Mouse (Mus musculus) C2C12 (cell line): Measurements from ENCODE around the gene Socs3. TPM values are rescaled to one million over a fixed set of nuclear protein-coding genes. Genes with fewer than 3 reads are reported as not detected.

ENCODE experiments used
- H3K27me3 ChIP-seq: one replicate; pipeline ENCODE4 v1.6.1; 2011; ENCODE audit not compliant: control insufficient read depth, insufficient read depth, insufficient read length
- H3K36me3 ChIP-seq: one replicate; pipeline ENCODE4 v1.6.1; 2011; ENCODE audit not compliant: control insufficient read depth, insufficient read depth
- H3K4me3 ChIP-seq: one replicate; pipeline ENCODE4 v1.5.1; 2011; ENCODE audit warnings: mild to moderate bottlenecking, control low read depth; ENCODE audit not compliant: poor library complexity, insufficient read depth, severe bottlenecking
- H3K79me2 ChIP-seq: one replicate; pipeline ENCODE4 v1.6.1; 2011; ENCODE audit not compliant: control insufficient read depth, insufficient read depth
- H3K79me3 ChIP-seq: one replicate; pipeline ENCODE4 v1.6.1; 2011; ENCODE audit warnings: low read depth, control low read depth
- H3ac ChIP-seq: one replicate; pipeline ENCODE3; 2011; ENCODE audit warnings: low read depth; ENCODE audit not compliant: control insufficient read depth, insufficient read length
- CEBPB ChIP-seq: IDR thresholded peaks from one replicate; pipeline ENCODE4 v1.6.1; 2011; ENCODE audit warnings: low read depth, mild to moderate bottlenecking, control low read depth, moderate library complexity
- CTCF ChIP-seq: IDR thresholded peaks from one replicate; pipeline ENCODE4 v1.5.1; 2011; ENCODE audit not compliant: control insufficient read depth, insufficient read depth, insufficient read length
- FOSL1 ChIP-seq: IDR thresholded peaks from one replicate; pipeline ENCODE4 v1.8.0; 2011; ENCODE audit warnings: mild to moderate bottlenecking, low read length; ENCODE audit not compliant: poor library complexity, insufficient read depth, severe bottlenecking
- MAX ChIP-seq: IDR thresholded peaks from one replicate; pipeline ENCODE4 v1.6.1; 2011; ENCODE audit warnings: mild to moderate bottlenecking, control low read depth
- MYOD1 ChIP-seq: IDR thresholded peaks from one replicate; pipeline ENCODE4 v1.6.1; 2011; ENCODE audit warnings: low read depth; ENCODE audit not compliant: control insufficient read depth, insufficient read length
- MYOG ChIP-seq: IDR thresholded peaks from one replicate; pipeline ENCODE4 v1.6.1; 2011; ENCODE audit not compliant: control insufficient read depth, insufficient read length; ENCODE audit errors: extremely low read depth
- USF1 ChIP-seq: IDR thresholded peaks from one replicate; pipeline ENCODE4 v1.6.1; 2011; ENCODE audit warnings: low read depth, mild to moderate bottlenecking, control low read depth, moderate library complexity
- long read RNA-seq, 2 experiments: library from polyadenylated mRNA; unstranded; transcript quantifications; one replicate each; pipeline ENCODE4 v2.0.0; 2019 to 2020
- polyA plus RNA-seq: library from polyadenylated mRNA; unstranded; fragments of >200 nt; fragmentation: generic; extraction: Trizol; gene quantifications from one replicate; pipeline ENCODE4 v1.2.1, GENCODE M21; 2012; ENCODE audit warnings: missing spikeins

The Socs3 gene
- polyA plus RNA-seq = 12.5 TPM
- long read RNA-seq, experiment 1, transcript Socs3-201 (2 exons, 2,552 nt) = major isoform, 28 of 35 reads
- long read RNA-seq, experiment 1, partial matches to known transcripts = 0 of 35 reads
- long read RNA-seq, experiment 1, other reads (novel, unspliced or antisense) = 7 of 35 reads
- long read RNA-seq, experiment 2, transcript Socs3-201 (2 exons, 2,552 nt) = major isoform, 375 of 382 reads
- long read RNA-seq, experiment 2, partial matches to known transcripts = 3 of 382 reads
- long read RNA-seq, experiment 2, other reads (novel, unspliced or antisense) = 4 of 382 reads

- peaks cover 28% of the 10 kb centered on the region for H3K36me3 ChIP-seq
- no peaks in the 10 kb centered on the region for H3K27me3 ChIP-seq
- H3K4me3 ChIP-seq = peak within 1 kb of the TSS; percentile 96
- H3K79me2 ChIP-seq = peaks cover 38% of the 10 kb centered on the region
- H3ac ChIP-seq = peak within 1 kb of the TSS; percentile 80
- TF ChIP-seq USF1 (no peak), CEBPB (no peak), CTCF (peak; percentile 85), MAX (no peak), MYOG (no peak), FOSL1 (no peak)
- peaks cover 34% of the 10 kb centered on the region for H3K79me3 ChIP-seq
Observed at GRCm38 (mm10) chr11:117969945-117970872, at the start of gene Socs3. Gene Socs3, minus strand, starts transcription at chr11:117970047.

- Histone ChIP-seq H3K36me3 (peaks cover 78% of the 10 kb centered on the region), H3K79me3 (peaks cover 47% of the 10 kb centered on the region), H3K27me3 (no peaks in the 10 kb centered on the region), H3K4me3 (no peak overlapping the region), H3K79me2 (peaks cover 88% of the 10 kb centered on the region), H3ac (no peak overlapping the region)
- TF ChIP-seq CEBPB (no peak), MYOD1 (no peak), CTCF (no peak), USF1 (no peak)
Observed at GRCm38 (mm10) chr11:118018328-118018727, 48.5 kb upstream of the Socs3 start.

GRCm38 (mm10) chr11:118015381-118016145 is 45.7 kb upstream of the Socs3 start:
- H3K79me2 ChIP-seq = peaks cover 93% of the 10 kb centered on the region
- peaks cover 57% of the 10 kb centered on the region for H3K36me3 ChIP-seq
- H3K79me3 ChIP-seq = peaks cover 58% of the 10 kb centered on the region
- H3K4me3 ChIP-seq = no peak overlapping the region
- TF ChIP-seq USF1 = no peak
- TF ChIP-seq MAX = peak; percentile 34
- TF ChIP-seq CEBPB = peak; percentile 63
- peak overlapping the region; percentile 31 for H3ac ChIP-seq
- no peaks in the 10 kb centered on the region for H3K27me3 ChIP-seq

- no peaks in the 10 kb centered on the region for H3K27me3 ChIP-seq
- H3K79me2 ChIP-seq = peaks cover 94% of the 10 kb centered on the region
- TF ChIP-seq USF1 (no peak), CEBPB (no peak), MYOD1 (no peak), MYOG (no peak)
- H3K36me3 ChIP-seq = peaks cover 52% of the 10 kb centered on the region
- peaks cover 65% of the 10 kb centered on the region for H3K79me3 ChIP-seq
- no peak overlapping the region for H3K4me3 ChIP-seq
- H3ac ChIP-seq = no peak overlapping the region
Observed at GRCm38 (mm10) chr11:118014391-118014995, 44.6 kb upstream of the Socs3 start.

GRCm38 (mm10) chr11:118013339-118013738 is 43.5 kb upstream of the Socs3 start:
- TF ChIP-seq MAX (no peak), CEBPB (no peak), CTCF (no peak), MYOD1 (no peak), FOSL1 (no peak), MYOG (no peak), USF1 (no peak)
- H3K36me3 ChIP-seq = peaks cover 41% of the 10 kb centered on the region

More at GRCm38 (mm10) chr11:118013339-118013738, 43.5 kb upstream of the Socs3 start:
- Histone ChIP-seq H3ac (no peak overlapping the region), H3K4me3 (no peak overlapping the region), H3K79me2 (peaks cover 94% of the 10 kb centered on the region), H3K79me3 (peaks cover 65% of the 10 kb centered on the region), H3K27me3 (no peaks in the 10 kb centered on the region)
